Mouse (Mus musculus) thymus, postnatal 25 days (tissue): ENCODE measurements around the gene Rap1gds1.

Source experiments
- DNase-seq: peaks from one replicate; pipeline ENCODE4 v3.0.0; 2022

Rap1gds1 gene

GRCm38 (mm10) chr3:139074484-139075211, at the start of gene Rap1gds1:
Rap1gds1 (minus strand) TSS chr3:139075201.
- DNase-seq = peak; percentile 74

GRCm38 (mm10) chr3:139118446-139118845, 43.4 kb upstream of the Rap1gds1 start:
- DNase-seq = no peak

GRCm38 (mm10) chr3:139116733-139117337, 41.8 kb upstream of the Rap1gds1 start:
- no peak for DNase-seq

GRCm38 (mm10) chr3:139112335-139112973, 37.5 kb upstream of the Rap1gds1 start:
- no peak for DNase-seq

GRCm38 (mm10) chr3:139111877-139112276, 36.9 kb upstream of the Rap1gds1 start:
- no peak for DNase-seq

GRCm38 (mm10) chr3:139108176-139108575, 33.2 kb upstream of the Rap1gds1 start:
- no peak for DNase-seq

- no peak for DNase-seq
These were observed 28.9 kb upstream of the Rap1gds1 start for GRCm38 (mm10) chr3:139103914-139104313.

GRCm38 (mm10) chr3:139103346-139103745, 28.3 kb upstream of the Rap1gds1 start:
- no peak for DNase-seq

GRCm38 (mm10) chr3:139101941-139102340, 26.9 kb upstream of the Rap1gds1 start:
- DNase-seq = no peak

GRCm38 (mm10) chr3:139099284-139099683, 24.3 kb upstream of the Rap1gds1 start:
- DNase-seq = no peak

GRCm38 (mm10) chr3:139095894-139096293, 20.9 kb upstream of the Rap1gds1 start:
- no peak for DNase-seq

GRCm38 (mm10) chr3:139088526-139088925, 13.5 kb upstream of the Rap1gds1 start:
- no peak for DNase-seq

- no peak for DNase-seq
These were observed 9.0 kb upstream of the Rap1gds1 start for GRCm38 (mm10) chr3:139083778-139084539.

- no peak for DNase-seq
These were observed 4.8 kb upstream of the Rap1gds1 start for GRCm38 (mm10) chr3:139079831-139080230.

- no peak for DNase-seq
These were observed 3.0 kb upstream of the Rap1gds1 start for GRCm38 (mm10) chr3:139078010-139078409.

GRCm38 (mm10) chr3:139076059-139076455, 1.1 kb upstream of the Rap1gds1 start:
- no peak for DNase-seq

- peak; percentile 93 for DNase-seq
These were observed 495 bp upstream of the Rap1gds1 start for GRCm38 (mm10) chr3:139075333-139076058.

GRCm38 (mm10) chr3:139073801-139074483, 1.1 kb downstream of the Rap1gds1 start:
- DNase-seq = no peak

- DNase-seq = no peak
These were observed 5.5 kb downstream of the Rap1gds1 start for GRCm38 (mm10) chr3:139069539-139069938.

- no peak for DNase-seq
These were observed 10.9 kb downstream of the Rap1gds1 start for GRCm38 (mm10) chr3:139064076-139064475.

- DNase-seq = no peak
These were observed 12.9 kb downstream of the Rap1gds1 start for GRCm38 (mm10) chr3:139062088-139062487.
